Comparison of ENCODE assay signal across 18 mouse cellular contexts in the genomic region with DNA sequence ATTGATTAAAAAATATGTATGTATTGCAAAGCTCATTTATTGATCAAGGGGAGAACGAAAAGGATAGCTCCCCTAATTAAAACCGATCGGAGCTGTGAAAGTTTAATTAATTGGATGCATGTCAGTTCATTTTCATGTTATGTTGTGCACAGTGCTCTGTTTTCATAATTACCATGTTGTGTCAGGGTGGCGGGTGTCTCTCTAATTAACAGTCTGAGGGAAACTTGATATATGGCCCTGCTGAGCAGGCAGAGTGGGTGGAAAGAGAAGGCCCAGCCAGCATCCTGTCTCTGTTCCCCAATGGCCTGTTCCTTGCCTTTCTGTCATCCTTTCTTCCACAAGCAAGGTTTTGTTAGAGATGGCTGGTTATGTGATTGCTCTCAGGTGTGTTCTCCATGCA.
"Had no signal": no experiment of that assay in that cellular context is flagged by ENCODE, and none has a peak within 500 bp of the region (broad histone marks: within the 10 kb centered on the region; RNA-seq: fewer than 3 reads in every experiment).

No protein-coding gene starts in this region.

- H3K4me2 ChIP-seq: lung, embryonic 15.5 days; midbrain, embryonic 11.5 days; midbrain, embryonic 13.5 days; midbrain, embryonic 15.5 days; neural tube, embryonic 12.5 days; stomach, embryonic 15.5 days had no signal

- H3K4me1 ChIP-seq: midbrain, embryonic 13.5 days; neural tube, embryonic 12.5 days; stomach, embryonic 15.5 days had no signal

- DNase-seq: liver, postnatal 0 days; lung, adult 2 months; lung, postnatal 14 days; lung, postnatal 36 days; right cerebral cortex, postnatal 14 days; thymus, adult 2 months; thymus, postnatal 25 days; thymus, postnatal 4 days had no signal

- H3K9me3 ChIP-seq: lung, embryonic 15.5 days; midbrain, embryonic 13.5 days; midbrain, embryonic 15.5 days; neural tube, embryonic 12.5 days; stomach, embryonic 15.5 days had no signal

- H3K36me3 ChIP-seq: lung, embryonic 15.5 days; midbrain, embryonic 13.5 days; midbrain, embryonic 15.5 days; neural tube, embryonic 12.5 days; stomach, embryonic 15.5 days had no signal

- ATAC-seq: liver, postnatal 0 days; lung, postnatal 0 days; midbrain, embryonic 13.5 days; midbrain, embryonic 15.5 days had no signal

- H3K9ac ChIP-seq: liver, postnatal 0 days; lung, embryonic 15.5 days; midbrain, embryonic 13.5 days; midbrain, embryonic 15.5 days; neural tube, embryonic 12.5 days; stomach, embryonic 15.5 days had no signal

- H3K27me3 ChIP-seq: lung, embryonic 15.5 days; midbrain, embryonic 13.5 days; midbrain, embryonic 15.5 days; neural tube, embryonic 12.5 days; stomach, embryonic 15.5 days had no signal

- H3K27ac ChIP-seq: lung, embryonic 15.5 days; macrophage; midbrain, embryonic 13.5 days; midbrain, embryonic 15.5 days; neural tube, embryonic 12.5 days; stomach, embryonic 15.5 days; stomach, postnatal 0 days had no signal

- H3K4me3 ChIP-seq: lung, embryonic 15.5 days; megakaryocyte, embryonic 14.5 days; midbrain, embryonic 13.5 days; midbrain, embryonic 15.5 days; neural tube, embryonic 12.5 days; stomach, embryonic 15.5 days had no signal
